Mouse (Mus musculus) MEL (cell line): ENCODE measurements at regions not wholly inside any gene's neighbourhood (a gene's known extent, or its start where the extent isn't known, plus 50 kb on each side); places are given as distances from the start of the nearest gene placed in this dataset.

Source experiments
- CHD2 ChIP-seq: IDR thresholded peaks from 2 replicates; pipeline ENCODE4 v1.6.1; 2011; ENCODE audit warnings: low read length, improper control_type of control experiment
- CTCF ChIP-seq, 3 experiments: IDR thresholded peaks in 2 of 3; conservative IDR thresholded peaks in 1 of 3; 2 replicates each; pipeline ENCODE4 v1.5.1; 2011 to 2012; ENCODE audit warnings: low read length in 3 of 3, low read depth in 2 of 3, mild to moderate bottlenecking in 2 of 3, improper control_type of control experiment in 1 of 3, inconsistent platforms in 1 of 3, mixed read lengths in 1 of 3, moderate library complexity in 1 of 3; ENCODE audit not compliant: control insufficient read depth in 1 of 3, insufficient read depth in 1 of 3, poor library complexity in 1 of 3, severe bottlenecking in 1 of 3
- E2F4 ChIP-seq: IDR thresholded peaks from 2 replicates; pipeline ENCODE4 v1.6.1; 2011; ENCODE audit warnings: low read depth, low read length, improper control_type of control experiment, borderline replicate concordance
- EP300 ChIP-seq, 2 experiments: IDR thresholded peaks; 2 replicates each; pipeline ENCODE4 v1.6.1; 2011; ENCODE audit warnings: improper control_type of control experiment in 2 of 2, low read length in 2 of 2, low read depth in 1 of 2, mild to moderate bottlenecking in 1 of 2
- ETS1 ChIP-seq: IDR thresholded peaks from 2 replicates; pipeline ENCODE4 v1.6.1; 2012; ENCODE audit warnings: low read depth, mild to moderate bottlenecking, inconsistent platforms, low read length, improper control_type of control experiment, moderate library complexity
- GATA1 ChIP-seq: IDR thresholded peaks from 2 replicates; pipeline ENCODE4 v1.6.1; 2011; ENCODE audit warnings: low read depth, low read length, improper control_type of control experiment
- JUND ChIP-seq: IDR thresholded peaks from 2 replicates; pipeline ENCODE4 v1.6.1; 2011; ENCODE audit warnings: low read depth, mild to moderate bottlenecking, improper control_type of control experiment, low read length
- MAFK ChIP-seq: IDR thresholded peaks from 2 replicates; pipeline ENCODE4 v1.6.1; 2011; ENCODE audit warnings: low read depth, mild to moderate bottlenecking, low read length, improper control_type of control experiment, borderline replicate concordance
- NRF1 ChIP-seq: IDR thresholded peaks from 2 replicates; pipeline ENCODE4 v1.6.1; 2014; ENCODE audit warnings: low read depth, mild to moderate bottlenecking, inconsistent platforms, low read length, improper control_type of control experiment, moderate library complexity; ENCODE audit not compliant: poor library complexity, insufficient read depth, severe bottlenecking
- POLR2AphosphoS2 ChIP-seq: IDR thresholded peaks from 2 replicates; pipeline ENCODE4 v1.6.1; 2011; ENCODE audit warnings: low read length, improper control_type of control experiment
- ZC3H11A ChIP-seq: IDR thresholded peaks from 2 replicates; pipeline ENCODE4 v1.6.1; 2012; ENCODE audit warnings: low read depth, mild to moderate bottlenecking, inconsistent platforms, low read length, improper control_type of control experiment
- ZNF384 ChIP-seq: IDR thresholded peaks from 2 replicates; pipeline ENCODE4 v1.6.1; 2012; ENCODE audit warnings: low read depth, mild to moderate bottlenecking, inconsistent platforms, low read length, improper control_type of control experiment

DNA sequence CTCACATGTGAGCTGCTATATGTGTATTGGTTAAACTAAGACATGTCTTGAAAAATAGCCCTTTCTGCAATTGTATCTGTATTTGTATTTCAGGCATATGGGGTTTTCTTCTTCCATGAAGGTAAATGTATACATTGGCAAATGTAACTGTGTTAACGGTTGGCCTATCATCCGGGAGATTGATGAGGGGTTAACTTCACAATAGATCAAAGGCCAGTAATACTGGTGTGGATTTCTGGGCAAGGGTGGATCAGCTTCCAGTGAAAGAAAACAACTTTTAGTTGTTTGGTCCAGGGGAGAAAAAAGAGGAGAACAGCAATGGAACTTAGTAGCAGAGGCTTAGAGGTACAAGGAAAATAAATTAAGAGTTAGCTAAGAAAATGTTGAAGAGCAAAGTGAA is 945.9 kb downstream of the Slc22a22 start:
- TF ChIP-seq E2F4 (no peak), MAFK (no peak), NRF1 (no peak), CTCF (IDR thresholded peaks at IDR 0.05 in 2 of 3, conservative IDR thresholded peaks at IDR 0.05 in 1 of 3; ENCODE audit: control insufficient read depth in 1 of 3, insufficient read depth in 1 of 3, low read depth in 2 of 3, low read length in 3 of 3, poor library complexity in 1 of 3, severe bottlenecking in 1 of 3) (no peak), ETS1 (no peak), GATA1 (no peak), JUND (no peak), CHD2 (no peak), POLR2AphosphoS2 (no peak), EP300 (IDR thresholded peaks at IDR 0.05; ENCODE audit: low read depth in 1 of 2, low read length in 2 of 2) (no peak), ZNF384 (no peak), ZC3H11A (no peak)
